Mouse (Mus musculus) kidney, postnatal 0 days (tissue): ENCODE data around the gene Prn. TPM values are rescaled to one million over a fixed set of nuclear protein-coding genes. Genes with fewer than 3 reads are reported as not detected.

Source experiments
- ATAC-seq: fragments of 200-750 bp; cut with Nextera tagmentation; replicated peaks from 2 replicates; pipeline ENCODE4 v1.8.0; 2017; ENCODE audit warnings: low read depth, moderate number of reproducible peaks, moderate TSS enrichment, moderate library complexity; ENCODE audit not compliant: low FRiP score
- DNase-seq: peaks from one replicate; pipeline ENCODE4 v3.0.0-alpha.2; 2016; ENCODE audit warnings: low spot score
- H3K27ac ChIP-seq: fragments of 300-500 bp; sonication (generic); 2 replicates; pipeline ENCODE4 v1.5.1; 2014; ENCODE audit warnings: mild to moderate bottlenecking
- H3K27me3 ChIP-seq: fragments of 300-500 bp; sonication (generic); 2 replicates; pipeline ENCODE4 v1.6.1; 2014; ENCODE audit warnings: low read length, mixed read lengths; ENCODE audit not compliant: insufficient read depth
- H3K36me3 ChIP-seq: fragments of 300-500 bp; sonication (generic); 2 replicates; pipeline ENCODE4 v1.6.1; 2014; ENCODE audit warnings: low read length, mixed read lengths; ENCODE audit not compliant: insufficient read depth
- H3K4me1 ChIP-seq: fragments of 300-500 bp; sonication (generic); replicated peaks from 2 replicates; pipeline ENCODE4 v1.6.1; 2014; ENCODE audit warnings: antibody characterized with exemption, low read length, mixed read lengths; ENCODE audit not compliant: insufficient read depth
- H3K4me2 ChIP-seq: fragments of 300-500 bp; sonication (generic); 2 replicates; pipeline ENCODE4 v1.6.1; 2014; ENCODE audit warnings: mild to moderate bottlenecking, low read length, moderate library complexity, mixed read lengths
- H3K4me3 ChIP-seq: fragments of 300-500 bp; sonication (generic); replicated peaks from 2 replicates; pipeline ENCODE4 v1.5.1; 2014; ENCODE audit warnings: low read depth, low read length
- H3K9ac ChIP-seq: fragments of 300-500 bp; sonication (generic); 2 replicates; pipeline ENCODE4 v1.6.1; 2014; ENCODE audit warnings: low read depth, low read length
- H3K9me3 ChIP-seq: fragments of 300-500 bp; sonication (generic); replicated peaks from 2 replicates; pipeline ENCODE4 v1.6.1; 2016; ENCODE audit warnings: low read length, inconsistent platforms, mixed read lengths
- CTCF ChIP-seq: IDR thresholded peaks from 2 replicates; pipeline ENCODE4 v1.5.1; 2016; ENCODE audit warnings: antibody characterized with exemption, low read depth, mild to moderate bottlenecking, moderate library complexity
- WGBS: fragments of 180-500 bp; shearing (Covaris S2); extraction: QIAGEN DNeasy Blood & Tissue Kit; methylation state at CpG from one replicate; pipeline ENCODE4 v1.1.7; 2014; 5-methylcytosine and 5-hydroxymethylcytosine counted together
- polyA plus RNA-seq: library from polyadenylated mRNA; unstranded; fragments of >200 nt; fragmentation: Nextera tagmentation; extraction: Ambion mirVana; gene quantifications from 2 replicates; pipeline ENCODE4 v1.2.1, GENCODE M21; 2015

The Prn gene
- polyA plus RNA-seq, 1 experiment from 2014 or later: 0.20 TPM

GRCm38 (mm10) chr2:131934243-131934642 is 24.5 kb downstream of the Prn start:
- no peak for TF ChIP-seq CTCF
- 88% methylated on average over 2 of the region's 2 CpGs for WGBS

DNA sequence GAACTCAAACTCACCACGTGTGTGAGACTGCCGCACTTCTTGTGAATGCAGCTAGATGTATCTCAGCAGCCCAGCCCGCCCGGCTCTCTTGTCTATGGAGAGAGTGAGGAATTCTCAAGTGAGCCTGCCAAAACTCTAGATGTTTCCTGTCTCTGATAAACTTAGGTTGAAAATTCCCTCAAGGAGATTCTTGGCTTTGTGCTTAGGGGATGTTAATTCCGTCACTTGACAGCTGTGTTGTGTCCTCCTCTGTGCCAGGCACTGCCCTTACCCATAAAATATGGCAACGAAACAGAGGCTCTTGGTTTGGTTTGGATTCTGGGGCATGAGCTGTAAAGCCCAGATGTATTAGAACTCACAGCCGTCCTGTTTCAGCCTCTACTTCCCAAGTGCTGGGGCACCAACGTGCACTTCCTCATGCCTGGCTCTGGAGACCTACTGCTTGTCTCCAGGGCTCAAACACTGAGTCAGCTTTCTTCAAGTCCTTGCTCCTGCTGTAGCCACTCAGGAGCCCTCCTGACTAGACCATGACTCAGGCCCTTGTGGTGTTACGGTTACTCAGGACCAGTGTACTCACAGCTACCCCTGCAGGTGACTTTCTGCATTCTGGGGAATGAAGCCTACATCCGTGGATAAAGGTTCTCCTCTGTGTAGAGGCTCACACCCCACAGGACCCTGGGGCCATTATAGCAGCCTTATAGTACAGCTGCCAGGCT is 25.8 kb downstream of the Prn start:
- Histone ChIP-seq H3K27ac (no peak overlapping the region), H3K36me3 (0 out of 2 replicates have a peak, but pooled peaks cover 3% of the 10 kb centered on the region), H3K27me3 (no peaks in the 10 kb centered on the region), H3K9me3 (no peaks in the 10 kb centered on the region), H3K4me3 (no peak overlapping the region), H3K4me2 (no peak overlapping the region), H3K9ac (no peak overlapping the region), H3K4me1 (no peaks in the 10 kb centered on the region)
- DNase-seq (peak; percentile 16), ATAC-seq (peak; percentile 60; the same call in 1 of the 2 replicates)
- TF ChIP-seq CTCF: peak; percentile 60
- WGBS: 61% methylated on average over 10 of the region's 10 CpGs

More at GRCm38 (mm10) chr2:131934243-131934642, 24.5 kb downstream of the Prn start:
- 0 out of 2 replicates have a peak, but pooled peaks cover 3% of the 10 kb centered on the region for H3K36me3 ChIP-seq
- H3K27me3 ChIP-seq: no peaks in the 10 kb centered on the region
- no peaks in the 10 kb centered on the region for H3K4me1 ChIP-seq
- H3K4me3 ChIP-seq: no peak overlapping the region
- no peak overlapping the region for H3K4me2 ChIP-seq
- no peak overlapping the region for H3K9ac ChIP-seq
- ATAC-seq: no peak
- no peak for DNase-seq
- no peaks in the 10 kb centered on the region for H3K9me3 ChIP-seq
- H3K27ac ChIP-seq: no peak overlapping the region

DNA sequence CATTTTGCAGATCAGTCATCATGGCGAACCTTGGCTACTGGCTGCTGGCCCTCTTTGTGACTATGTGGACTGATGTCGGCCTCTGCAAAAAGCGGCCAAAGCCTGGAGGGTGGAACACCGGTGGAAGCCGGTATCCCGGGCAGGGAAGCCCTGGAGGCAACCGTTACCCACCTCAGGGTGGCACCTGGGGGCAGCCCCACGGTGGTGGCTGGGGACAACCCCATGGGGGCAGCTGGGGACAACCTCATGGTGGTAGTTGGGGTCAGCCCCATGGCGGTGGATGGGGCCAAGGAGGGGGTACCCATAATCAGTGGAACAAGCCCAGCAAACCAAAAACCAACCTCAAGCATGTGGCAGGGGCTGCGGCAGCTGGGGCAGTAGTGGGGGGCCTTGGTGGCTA is 26.7 kb downstream of the Prn start:
- 0 out of 2 replicates have a peak, but pooled peaks cover 3% of the 10 kb centered on the region for H3K36me3 ChIP-seq
- no peaks in the 10 kb centered on the region for H3K27me3 ChIP-seq
- H3K9me3 ChIP-seq: no peaks in the 10 kb centered on the region
- WGBS: 98% methylated on average over 10 of the region's 10 CpGs
- H3K4me3 ChIP-seq: no peak overlapping the region
- no peak overlapping the region for H3K9ac ChIP-seq
- H3K4me1 ChIP-seq: no peaks in the 10 kb centered on the region
- no peak for DNase-seq
- no peak overlapping the region for H3K4me2 ChIP-seq
- no peak for TF ChIP-seq CTCF
- no peak for ATAC-seq
- no peak overlapping the region for H3K27ac ChIP-seq

DNA sequence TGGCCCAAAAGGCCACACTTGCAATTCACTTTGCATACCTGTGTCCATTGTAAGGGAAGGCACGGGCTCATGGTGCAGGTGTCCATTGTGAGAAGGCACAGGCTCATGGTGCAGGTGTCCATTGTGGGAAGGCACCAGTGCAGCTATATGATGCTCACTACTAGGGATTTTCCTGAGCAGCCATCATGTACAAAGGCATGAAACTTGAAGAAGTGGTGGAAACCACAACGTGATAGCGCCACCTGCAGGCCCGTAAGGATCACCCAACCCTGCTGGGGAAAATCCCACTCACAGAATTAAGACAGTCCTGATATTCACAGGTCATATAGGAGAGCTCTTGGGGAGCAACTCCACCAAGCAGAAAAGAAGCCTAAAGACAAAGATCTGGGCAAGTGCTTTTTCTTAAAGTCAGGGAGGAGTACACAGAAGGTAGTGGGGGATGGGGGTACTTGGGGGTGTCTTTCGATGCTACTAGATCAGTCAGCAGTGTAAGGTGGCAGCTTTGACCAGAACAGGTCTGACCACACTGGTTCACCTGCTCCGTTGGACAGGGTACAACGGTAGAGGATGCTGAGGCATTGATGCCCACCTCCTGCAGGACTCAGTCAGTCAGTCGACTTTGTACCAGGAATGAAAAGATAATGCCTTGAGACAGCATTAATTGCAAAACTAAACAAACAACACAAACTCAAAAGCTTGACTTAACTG is 29.8 kb downstream of the Prn start:
- TF ChIP-seq CTCF: peak; percentile 79
- Histone ChIP-seq H3K9me3 (no peaks in the 10 kb centered on the region), H3K4me2 (no peak overlapping the region), H3K4me1 (no peaks in the 10 kb centered on the region), H3K36me3 (0 out of 2 replicates have a peak, but pooled peaks cover 3% of the 10 kb centered on the region), H3K27ac (no peak overlapping the region), H3K4me3 (no peak overlapping the region), H3K9ac (no peak overlapping the region), H3K27me3 (no peaks in the 10 kb centered on the region)
- DNase-seq: peak; percentile 81
- ATAC-seq: no peak
- 45% methylated on average over 8 of the region's 8 CpGs for WGBS

DNA sequence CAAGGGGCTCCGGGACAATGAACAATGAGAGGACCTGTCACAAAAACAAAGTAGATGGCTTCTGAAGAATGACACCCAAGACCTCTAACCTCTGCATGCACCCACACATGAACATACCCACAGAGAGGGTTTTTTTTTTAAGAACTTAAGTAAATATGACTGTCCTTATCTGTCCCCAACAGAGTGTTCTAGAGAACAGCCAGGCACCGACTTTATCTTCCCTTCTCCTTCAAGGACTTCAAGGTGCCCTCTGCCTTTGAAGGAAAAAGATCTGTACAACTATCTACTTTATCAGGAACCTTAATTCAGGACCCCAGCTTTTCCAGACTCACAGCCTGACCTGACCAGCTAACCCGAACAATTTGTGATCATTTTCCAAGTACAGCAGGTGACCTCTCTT is 30.7 kb downstream of the Prn start:
- TF ChIP-seq CTCF: no peak
- Histone ChIP-seq H3K4me1 (no peaks in the 10 kb centered on the region), H3K27ac (no peak overlapping the region), H3K4me3 (no peak overlapping the region), H3K36me3 (0 out of 2 replicates have a peak, but pooled peaks cover 3% of the 10 kb centered on the region), H3K27me3 (no peaks in the 10 kb centered on the region), H3K9me3 (no peaks in the 10 kb centered on the region), H3K9ac (no peak overlapping the region), H3K4me2 (no peak overlapping the region)
- DNase-seq (no peak), ATAC-seq (no peak)
- 67% methylated on average over 3 of the region's 3 CpGs for WGBS

DNA sequence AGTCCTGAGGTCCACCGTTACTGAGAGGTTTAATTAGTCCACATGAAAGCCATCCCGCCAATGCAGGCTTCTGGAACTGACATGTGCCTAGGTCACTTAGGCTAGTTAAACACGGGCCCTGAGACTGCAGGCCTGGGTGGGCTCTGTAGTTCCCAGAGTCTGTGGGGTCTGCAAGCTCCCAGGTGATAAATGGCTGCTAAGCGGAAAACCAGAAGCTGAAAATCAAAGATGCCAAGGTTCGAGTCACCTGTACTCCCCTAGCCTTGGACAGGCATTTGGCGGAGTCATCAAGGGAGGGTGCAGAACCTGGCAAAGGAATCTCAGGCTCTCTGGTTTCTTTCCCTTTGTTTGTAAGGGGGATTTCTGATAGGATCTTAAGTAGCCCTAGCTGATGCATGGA is 31.7 kb downstream of the Prn start:
- H3K4me3 ChIP-seq: no peak overlapping the region
- 78% methylated on average over 6 of the region's 6 CpGs for WGBS

More for the DNA sequence above, 31.7 kb downstream of the Prn start:
- Histone ChIP-seq H3K36me3 (0 out of 2 replicates have a peak, but pooled peaks cover 3% of the 10 kb centered on the region), H3K9ac (no peak overlapping the region), H3K27me3 (no peaks in the 10 kb centered on the region), H3K27ac (no peak overlapping the region), H3K9me3 (no peaks in the 10 kb centered on the region), H3K4me2 (no peak overlapping the region), H3K4me1 (no peaks in the 10 kb centered on the region)
- no peak for TF ChIP-seq CTCF
- DNase-seq (no peak), ATAC-seq (no peak)
